Mouse (Mus musculus): ENCODE measurements around the gene Pld3. TPM values are rescaled to one million over a fixed set of nuclear protein-coding genes. Genes with fewer than 3 reads are reported as not detected.

Pld3 gene
- polyA plus RNA-seq, 1 experiment from 2014 or later: 59.5 TPM

Other genes starting within 250 kb of the Pld3 start
- 28.9 and 31.5 TPM in 2 replicates for gene Ltbp4, start 215.5 kb downstream of the Pld3 start, polyA plus RNA-seq (2014; fragmentation: Nextera tagmentation; extraction: Ambion mirVana)
- gene Shkbp1, start 197.2 kb downstream of the Pld3 start, polyA plus RNA-seq (2014; fragmentation: Nextera tagmentation; extraction: Ambion mirVana): 33.3 and 34.1 TPM in 2 replicates
- 1.6 and 2.1 TPM in 2 replicates for gene Gm20479, start 195.8 kb downstream of the Pld3 start, polyA plus RNA-seq (2014; fragmentation: Nextera tagmentation; extraction: Ambion mirVana)
- 0.23 and 0.30 TPM in 2 replicates for gene Sptbn4, start 105.5 kb downstream of the Pld3 start, polyA plus RNA-seq (2014; fragmentation: Nextera tagmentation; extraction: Ambion mirVana)
- gene Blvrb, start 105.2 kb downstream of the Pld3 start, polyA plus RNA-seq (2014; fragmentation: Nextera tagmentation; extraction: Ambion mirVana): 106 and 121 TPM in 2 replicates
- 19.9 and 20.3 TPM in 2 replicates for gene Sertad3, start 79.5 kb downstream of the Pld3 start, polyA plus RNA-seq (2014; fragmentation: Nextera tagmentation; extraction: Ambion mirVana)
- gene Sertad1, start 66.3 kb downstream of the Pld3 start, polyA plus RNA-seq (2014; fragmentation: Nextera tagmentation; extraction: Ambion mirVana): 37.5 and 38.8 TPM in 2 replicates
- gene Prx, start 53.9 kb downstream of the Pld3 start, polyA plus RNA-seq (2014; fragmentation: Nextera tagmentation; extraction: Ambion mirVana): 0.76 and 0.96 TPM in 2 replicates
- gene Hipk4, start 30.0 kb downstream of the Pld3 start, polyA plus RNA-seq (2014; fragmentation: Nextera tagmentation; extraction: Ambion mirVana): 0.44 and 0.57 TPM in 2 replicates
- 22.5 and 29.3 TPM in 2 replicates for gene 2310022A10Rik, start within 50 bp of the Pld3 start, polyA plus RNA-seq (2014; fragmentation: Nextera tagmentation; extraction: Ambion mirVana)
- 72.1 and 78.0 TPM in 2 replicates for gene Akt2, start 38.3 kb upstream of the Pld3 start, polyA plus RNA-seq (2014; fragmentation: Nextera tagmentation; extraction: Ambion mirVana)
- not detected in 2 replicates for gene Ttc9b, start 100.7 kb upstream of the Pld3 start, polyA plus RNA-seq (2014; fragmentation: Nextera tagmentation; extraction: Ambion mirVana)
- 3.0 and 3.6 TPM in 2 replicates for gene Map3k10, start 121.4 kb upstream of the Pld3 start, polyA plus RNA-seq (2014; fragmentation: Nextera tagmentation; extraction: Ambion mirVana)
- 1.7 and 3.1 TPM in 2 replicates for gene Zfp607b, start 136.1 kb upstream of the Pld3 start, polyA plus RNA-seq (2014; fragmentation: Nextera tagmentation; extraction: Ambion mirVana)
- 21.8 and 22.5 TPM in 2 replicates for gene Zfp60, start 178.2 kb upstream of the Pld3 start, polyA plus RNA-seq (2014; fragmentation: Nextera tagmentation; extraction: Ambion mirVana)